Mouse (Mus musculus): ENCODE data around the gene Helz.
A peak's percentile ranks its signal among the peaks of the same experiment; 100 is the strongest.
"Not testable (repeated sequence)": the region's sequence is repeated elsewhere in the genome, so short reads cannot be mapped to it uniquely, and the experiment has no call there.

GRCm38 (mm10) chr11:107511954-107512353 is 35.8 kb upstream of the Helz start:
- not testable (repeated sequence) for TF ChIP-seq POLR2A (IDR thresholded peaks at IDR 0.05; ENCODE audit: insufficient read depth, low read length); EP300 (IDR thresholded peaks at IDR 0.05; ENCODE audit: insufficient read depth, low read depth, low read length)
- peak; percentile 83 for TF ChIP-seq CTCF (IDR thresholded peaks at IDR 0.05; ENCODE audit: low read depth, low read length)

All from ES-Bruce4 (cell line).